Mouse (Mus musculus): ENCODE data around the gene Ldlr. TPM values are rescaled to one million over a fixed set of nuclear protein-coding genes. Genes with fewer than 3 reads are reported as not detected.
A peak's percentile ranks its signal among the peaks of the same experiment; 100 is the strongest.
"Not testable (repeated sequence)": the region's sequence is repeated elsewhere in the genome, so short reads cannot be mapped to it uniquely, and the experiment has no call there.

Ldlr gene
- polyA plus RNA-seq, 1 experiment: 17.9 TPM

DNA sequence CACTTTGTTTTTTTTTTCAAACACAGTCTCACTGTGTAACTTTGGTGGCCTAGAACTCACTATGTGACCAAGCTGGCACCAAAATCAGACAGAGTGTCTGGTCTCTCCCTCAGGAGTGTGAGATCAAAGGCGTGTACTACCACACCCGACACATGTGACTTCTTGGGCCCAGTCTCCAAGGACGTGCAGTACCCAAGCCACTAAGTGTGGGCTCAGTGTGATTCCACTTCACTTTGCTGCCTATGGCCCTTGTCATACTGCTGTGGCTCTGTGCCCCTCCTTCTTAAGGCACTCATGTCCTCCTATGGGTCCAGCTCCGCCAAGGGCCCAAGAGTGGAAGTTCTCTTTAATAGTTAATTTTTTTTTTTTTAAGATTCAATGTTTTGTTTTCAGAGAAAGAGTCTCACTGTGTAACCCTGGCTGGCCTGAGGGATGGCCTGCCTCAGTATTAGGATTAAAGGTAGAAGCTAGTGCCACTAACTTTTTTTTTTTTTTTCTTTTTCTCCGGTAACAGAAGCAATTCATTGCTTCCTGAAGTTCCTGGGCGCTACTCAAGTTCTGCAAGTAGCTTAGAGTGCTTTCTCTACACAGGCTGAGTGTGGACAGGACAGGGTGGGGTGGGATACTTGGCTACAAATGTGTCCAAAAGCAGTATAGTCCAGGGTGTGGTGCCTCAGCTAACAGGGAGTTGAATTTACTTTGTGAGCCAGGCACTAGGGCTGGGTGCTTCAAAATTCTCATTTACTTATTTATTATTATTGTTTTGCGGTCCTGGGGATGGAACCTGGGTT is 61.4 kb downstream of the Ldlr start:
- H3K27ac ChIP-seq (ENCODE audit: insufficient read depth, low read length): no peak overlapping the region
- H3K4me1 ChIP-seq (ENCODE audit: control insufficient read depth, insufficient read depth, low read length): no peaks in the 10 kb centered on the region
- no peak overlapping the region for H3K4me3 ChIP-seq (ENCODE audit: insufficient read depth, low read length)
- TF ChIP-seq POLR2A (IDR thresholded peaks at IDR 0.05; ENCODE audit: extremely low read depth, insufficient read depth, low read length) (no peak), CTCF (IDR thresholded peaks at IDR 0.05; ENCODE audit: extremely low read depth, insufficient read depth, low read length) (no peak)

DNA sequence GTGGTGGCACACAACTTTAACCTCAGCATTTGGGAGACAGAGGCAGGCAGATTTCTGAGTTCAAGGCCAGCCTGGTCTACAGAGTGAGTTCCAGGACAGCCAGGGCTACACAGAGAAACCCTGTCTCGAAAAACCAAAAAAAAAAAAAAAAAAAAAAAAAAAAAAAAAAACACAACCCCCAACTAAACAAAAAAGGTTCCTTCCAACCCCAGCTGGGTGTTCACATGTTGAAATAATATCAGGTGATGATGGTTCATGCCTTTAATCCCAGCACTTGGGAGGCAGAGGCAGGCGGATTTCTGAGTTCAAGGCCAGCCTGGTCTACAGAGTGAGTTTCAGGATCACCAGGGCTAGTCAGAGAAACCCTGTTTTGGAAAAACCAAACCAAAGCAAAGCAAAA is 63.0 kb downstream of the Ldlr start:
- H3K4me3 ChIP-seq (ENCODE audit: insufficient read depth, low read length); H3K4me1 ChIP-seq (ENCODE audit: control insufficient read depth, insufficient read depth, low read length); H3K27ac ChIP-seq (ENCODE audit: insufficient read depth, low read length): not testable (repeated sequence)

DNA sequence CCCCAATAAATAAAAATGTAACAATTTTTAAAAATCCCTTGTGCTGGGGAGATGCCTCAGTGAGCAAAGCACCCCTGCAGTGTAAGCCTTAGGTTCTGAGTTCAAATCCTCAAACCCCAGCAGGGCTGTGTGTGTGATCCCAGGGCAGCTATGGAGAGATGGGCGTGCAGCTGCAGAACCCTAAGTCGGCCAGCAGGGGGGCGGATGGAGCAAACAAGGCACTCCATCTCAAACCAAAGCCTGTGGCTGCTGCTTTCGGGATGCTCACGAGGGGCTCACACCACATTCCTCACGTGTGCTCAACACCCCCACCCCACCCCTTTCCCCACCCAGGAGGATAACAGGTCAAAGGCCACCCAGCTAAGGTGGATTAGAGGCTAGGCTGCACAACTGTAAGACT is 63.6 kb downstream of the Ldlr start:
- Histone ChIP-seq H3K4me1 (ENCODE audit: control insufficient read depth, insufficient read depth, low read length) (no peaks in the 10 kb centered on the region), H3K4me3 (ENCODE audit: insufficient read depth, low read length) (no peak overlapping the region), H3K27ac (ENCODE audit: insufficient read depth, low read length) (no peak overlapping the region)
- no peak for TF ChIP-seq POLR2A (IDR thresholded peaks at IDR 0.05; ENCODE audit: extremely low read depth, insufficient read depth, low read length)
- TF ChIP-seq CTCF (IDR thresholded peaks at IDR 0.05; ENCODE audit: extremely low read depth, insufficient read depth, low read length): peak; percentile 66

DNA sequence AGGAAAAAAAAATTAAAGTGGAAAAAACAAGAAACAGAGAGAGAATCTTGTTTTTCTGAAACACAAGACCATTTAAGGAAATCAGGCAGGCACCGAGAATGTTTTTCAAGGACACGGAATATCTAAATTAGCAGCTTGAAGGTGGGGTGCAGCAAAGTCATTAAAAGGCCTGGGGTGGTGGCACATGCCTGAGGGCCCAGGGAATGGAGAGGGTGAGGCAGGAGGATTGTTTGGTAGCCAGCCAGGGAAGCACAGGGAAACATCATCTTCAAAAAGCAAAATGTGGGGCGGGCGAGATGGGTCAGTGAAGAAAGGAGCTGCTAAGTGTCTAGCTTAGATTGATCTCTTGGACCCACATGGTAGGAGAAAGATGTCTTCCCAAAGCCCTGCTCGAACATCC is 64.4 kb downstream of the Ldlr start:
- TF ChIP-seq CTCF (IDR thresholded peaks at IDR 0.05; ENCODE audit: extremely low read depth, insufficient read depth, low read length) (no peak), POLR2A (IDR thresholded peaks at IDR 0.05; ENCODE audit: extremely low read depth, insufficient read depth, low read length) (no peak)
- Histone ChIP-seq H3K27ac (ENCODE audit: insufficient read depth, low read length) (no peak overlapping the region), H3K4me3 (ENCODE audit: insufficient read depth, low read length) (no peak overlapping the region), H3K4me1 (ENCODE audit: control insufficient read depth, insufficient read depth, low read length) (no peaks in the 10 kb centered on the region)

DNA sequence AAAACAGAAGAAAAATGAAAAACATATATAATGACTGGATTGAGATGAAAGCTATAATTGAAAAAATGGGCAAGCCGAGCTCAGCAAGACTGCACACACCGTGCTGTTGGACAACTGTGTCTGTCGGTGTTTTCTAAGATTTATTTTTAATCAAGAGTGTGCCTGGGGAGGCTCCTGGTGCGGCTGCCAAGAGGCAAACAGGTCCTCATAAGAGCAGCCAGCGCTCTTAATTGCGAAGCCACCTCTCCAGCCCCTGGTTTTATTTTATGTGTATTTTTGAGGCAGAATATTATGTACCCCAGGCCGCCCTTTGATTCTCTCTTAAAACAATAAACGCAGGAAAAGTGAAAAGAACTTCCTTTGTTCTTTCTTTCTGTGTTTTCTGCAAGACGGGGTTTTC is 65.0 kb downstream of the Ldlr start:
- no peak overlapping the region for H3K27ac ChIP-seq (ENCODE audit: insufficient read depth, low read length)
- H3K4me3 ChIP-seq (ENCODE audit: insufficient read depth, low read length): no peak overlapping the region
- no peaks in the 10 kb centered on the region for H3K4me1 ChIP-seq (ENCODE audit: control insufficient read depth, insufficient read depth, low read length)
- TF ChIP-seq POLR2A (IDR thresholded peaks at IDR 0.05; ENCODE audit: extremely low read depth, insufficient read depth, low read length) (no peak), CTCF (IDR thresholded peaks at IDR 0.05; ENCODE audit: extremely low read depth, insufficient read depth, low read length) (no peak)

DNA sequence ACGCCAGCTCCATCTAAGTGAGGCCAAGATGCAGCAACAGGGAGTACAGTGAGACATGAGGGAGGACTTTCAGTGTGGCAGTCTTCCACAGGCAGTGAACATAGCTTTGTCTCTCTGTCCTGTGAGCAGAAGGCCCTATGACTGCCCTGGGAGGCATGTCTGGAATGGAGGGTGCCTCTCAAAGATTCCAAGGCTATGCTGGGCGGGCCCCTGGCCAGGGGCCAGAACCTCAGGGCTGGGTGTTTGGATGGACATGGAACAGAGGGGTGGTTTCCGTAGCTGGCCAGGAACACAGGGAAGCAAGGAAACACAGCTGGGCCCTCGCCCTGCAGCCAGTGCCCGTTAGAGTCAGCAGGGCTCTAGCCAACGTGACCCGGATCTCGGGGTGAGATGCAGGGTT is 68.6 kb downstream of the Ldlr start:
- no peak overlapping the region for H3K27ac ChIP-seq (ENCODE audit: insufficient read depth, low read length)
- H3K4me1 ChIP-seq (ENCODE audit: control insufficient read depth, insufficient read depth, low read length): no peaks in the 10 kb centered on the region

DNA sequence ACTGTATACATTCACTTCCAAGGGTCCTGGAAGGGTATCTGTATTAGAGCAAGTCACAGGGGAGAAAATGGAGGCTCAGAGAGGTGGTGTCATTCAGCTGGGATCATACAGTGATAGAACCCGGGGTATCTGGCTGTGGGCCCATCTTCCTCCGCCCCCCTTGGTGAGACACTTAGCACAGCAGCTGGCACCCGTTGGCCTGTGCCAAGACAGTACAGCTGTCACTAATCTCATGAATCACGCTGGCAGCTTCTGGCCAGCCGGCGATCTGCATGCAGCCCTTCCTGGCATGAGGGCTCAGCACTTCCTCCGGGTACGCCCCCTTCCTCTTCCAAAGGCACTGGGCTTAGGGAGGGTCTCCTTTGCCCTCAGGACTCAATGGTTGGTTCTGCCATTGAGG is 69.4 kb downstream of the Ldlr start:
- TF ChIP-seq POLR2A (IDR thresholded peaks at IDR 0.05; ENCODE audit: extremely low read depth, insufficient read depth, low read length) (no peak), CTCF (IDR thresholded peaks at IDR 0.05; ENCODE audit: extremely low read depth, insufficient read depth, low read length) (no peak)
- Histone ChIP-seq H3K4me3 (ENCODE audit: insufficient read depth, low read length) (no peak overlapping the region), H3K27ac (ENCODE audit: insufficient read depth, low read length) (no peak overlapping the region), H3K4me1 (ENCODE audit: control insufficient read depth, insufficient read depth, low read length) (no peaks in the 10 kb centered on the region)

More for the DNA sequence above, 68.6 kb downstream of the Ldlr start:
- H3K4me3 ChIP-seq (ENCODE audit: insufficient read depth, low read length): no peak overlapping the region
- TF ChIP-seq POLR2A (IDR thresholded peaks at IDR 0.05; ENCODE audit: extremely low read depth, insufficient read depth, low read length) (no peak), CTCF (IDR thresholded peaks at IDR 0.05; ENCODE audit: extremely low read depth, insufficient read depth, low read length) (no peak)

DNA sequence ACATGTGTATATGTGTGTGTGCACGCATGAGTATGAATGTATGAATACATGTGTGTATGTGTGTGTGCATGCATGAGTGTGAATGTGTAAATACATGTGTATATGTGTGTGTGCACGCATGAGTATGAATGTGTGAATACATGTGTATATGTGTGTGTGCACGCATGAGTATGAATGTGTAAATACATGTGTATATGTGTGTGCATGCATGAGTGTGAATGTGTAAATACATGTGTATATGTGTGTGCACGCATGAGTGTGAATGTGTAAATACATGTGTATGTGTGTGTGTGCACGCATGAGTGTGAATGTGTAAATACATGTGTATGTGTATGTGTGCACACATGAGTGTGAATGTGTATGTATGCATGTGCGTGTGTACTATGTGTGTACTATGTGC is 70.2 kb downstream of the Ldlr start:
- H3K27ac ChIP-seq (ENCODE audit: insufficient read depth, low read length); H3K4me3 ChIP-seq (ENCODE audit: insufficient read depth, low read length): not testable (repeated sequence)

DNA sequence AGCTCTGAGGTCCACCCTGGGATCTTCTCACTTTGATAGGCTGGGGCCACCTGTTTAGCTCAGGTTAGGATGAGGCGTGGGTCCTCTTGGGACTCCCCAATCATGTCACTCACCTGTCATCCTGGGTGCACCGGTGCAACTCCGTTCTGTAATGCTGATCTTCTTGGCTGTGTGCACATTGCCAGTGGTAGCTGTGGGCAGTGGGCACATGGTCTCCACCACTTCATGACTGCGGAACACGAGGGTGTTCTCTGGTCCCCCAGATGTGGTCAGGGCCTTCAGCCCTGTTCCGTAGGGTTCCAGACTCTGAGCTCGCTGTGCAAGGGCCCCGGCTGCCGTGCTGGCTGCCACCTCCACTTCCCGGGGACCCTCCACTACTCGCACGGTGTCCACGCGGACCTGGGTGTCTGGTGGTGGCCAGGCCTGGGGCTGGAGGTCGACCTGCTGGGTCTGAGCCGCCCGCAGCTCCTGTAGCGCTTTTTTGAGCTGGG is 71.1 kb downstream of the Ldlr start:
- Histone ChIP-seq H3K27ac (ENCODE audit: insufficient read depth, low read length) (no peak overlapping the region), H3K4me3 (ENCODE audit: insufficient read depth, low read length) (no peak overlapping the region), H3K4me1 (ENCODE audit: control insufficient read depth, insufficient read depth, low read length) (no peaks in the 10 kb centered on the region)
- no peak for TF ChIP-seq CTCF (IDR thresholded peaks at IDR 0.05; ENCODE audit: extremely low read depth, insufficient read depth, low read length)
- TF ChIP-seq POLR2A (IDR thresholded peaks at IDR 0.05; ENCODE audit: extremely low read depth, insufficient read depth, low read length): no peak

More for the DNA sequence above, 70.2 kb downstream of the Ldlr start:
- not testable (repeated sequence) for H3K4me1 ChIP-seq (ENCODE audit: control insufficient read depth, insufficient read depth, low read length)

DNA sequence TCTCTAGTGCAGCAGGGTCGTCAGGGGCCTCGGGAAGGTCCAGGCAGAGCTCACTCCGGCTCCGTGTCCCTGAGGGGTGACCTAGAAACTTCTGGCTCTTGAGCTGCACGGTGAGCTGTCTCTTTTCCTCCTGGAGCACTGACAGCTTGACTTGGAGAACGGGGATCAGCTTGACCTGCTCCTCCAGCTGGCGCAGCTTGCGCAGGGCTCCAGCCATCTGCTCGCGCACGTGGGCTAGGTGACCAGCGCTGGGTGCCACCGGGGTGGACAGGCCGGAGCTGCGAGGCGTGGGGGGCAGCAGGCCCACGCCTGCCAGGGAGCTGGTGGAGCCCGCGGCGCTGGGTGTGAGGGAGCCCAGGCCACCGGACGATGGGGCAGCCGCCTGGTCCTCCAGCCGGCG is 71.6 kb downstream of the Ldlr start:
- H3K4me1 ChIP-seq (ENCODE audit: control insufficient read depth, insufficient read depth, low read length): no peaks in the 10 kb centered on the region
- no peak overlapping the region for H3K27ac ChIP-seq (ENCODE audit: insufficient read depth, low read length)
- no peak overlapping the region for H3K4me3 ChIP-seq (ENCODE audit: insufficient read depth, low read length)
- TF ChIP-seq POLR2A (IDR thresholded peaks at IDR 0.05; ENCODE audit: extremely low read depth, insufficient read depth, low read length) (no peak), CTCF (IDR thresholded peaks at IDR 0.05; ENCODE audit: extremely low read depth, insufficient read depth, low read length) (no peak)

Measured in cortical plate, adult 2 months (tissue).